Mouse (Mus musculus) embryo, embryonic 9.5 days (tissue): ENCODE results near the gene Rrnad1.
"Not testable (repeated sequence)": the region's sequence is repeated elsewhere in the genome, so short reads cannot be mapped to it uniquely, and the experiment has no call there.

Experiments
- DNase-seq: peaks from one replicate; pipeline ENCODE4 v3.0.0-alpha.2; 2017; ENCODE audit errors: extremely low spot score

Rrnad1 gene

DNA sequence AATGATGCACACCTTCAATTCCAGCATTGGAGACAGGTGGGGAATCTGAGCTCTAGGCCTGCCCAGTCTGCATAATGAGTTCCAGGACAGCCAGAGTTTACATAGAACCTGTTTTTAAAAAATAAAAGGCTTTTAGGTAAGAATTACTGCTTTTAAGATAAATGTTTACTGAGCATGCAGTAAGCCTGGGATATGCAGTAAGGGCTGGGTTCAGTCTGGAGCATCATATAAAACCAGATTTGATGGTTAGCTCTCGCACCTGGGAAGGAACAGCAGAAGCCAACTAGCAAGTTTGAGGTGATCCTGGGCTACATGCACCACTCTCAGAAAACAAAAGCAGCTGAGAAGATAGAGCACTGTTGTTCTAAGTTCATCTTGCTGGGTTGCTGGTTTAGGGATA, 12.0 kb downstream of the Rrnad1 start:
- DNase-seq = no peak

DNA sequence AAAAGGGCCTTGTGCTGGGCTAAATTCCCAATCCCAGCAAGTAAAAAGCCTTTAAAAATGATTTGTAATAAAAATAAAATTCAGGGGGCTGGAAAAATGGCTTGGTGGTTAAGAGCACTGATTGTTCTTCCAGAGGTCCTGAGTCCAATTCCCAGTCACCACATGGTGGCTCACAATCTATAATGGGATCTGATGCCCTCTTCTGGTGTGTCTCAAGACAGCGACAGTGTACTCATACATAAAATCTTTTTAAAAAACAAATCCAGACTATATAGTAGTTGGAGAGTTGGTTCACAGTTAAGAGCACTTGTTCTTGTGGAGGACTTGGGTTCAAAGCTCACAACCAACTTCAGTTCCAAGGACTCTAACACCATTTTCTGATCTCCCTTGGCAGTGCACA, 13.5 kb downstream of the Rrnad1 start:
- DNase-seq = no peak

DNA sequence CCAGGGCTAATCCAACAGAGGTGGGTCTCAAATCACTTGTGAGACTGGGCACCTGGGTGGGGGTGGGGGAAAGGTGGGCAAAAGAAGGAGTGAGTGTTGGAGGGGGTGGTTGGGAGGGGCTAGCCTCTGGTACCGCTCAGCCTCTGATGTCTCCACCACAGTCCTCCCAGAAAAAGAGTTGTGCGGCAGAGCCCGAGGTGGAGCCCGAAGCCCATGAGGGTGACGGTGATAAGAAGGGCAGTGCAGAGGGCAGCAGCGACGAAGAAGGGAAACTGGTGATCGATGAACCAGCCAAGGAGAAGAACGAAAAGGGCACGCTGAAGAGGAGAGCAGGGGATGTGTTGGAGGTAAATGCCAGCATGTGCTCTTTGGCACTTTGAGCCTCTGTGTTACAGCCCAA, 16.6 kb downstream of the Rrnad1 start:
- no peak for DNase-seq

DNA sequence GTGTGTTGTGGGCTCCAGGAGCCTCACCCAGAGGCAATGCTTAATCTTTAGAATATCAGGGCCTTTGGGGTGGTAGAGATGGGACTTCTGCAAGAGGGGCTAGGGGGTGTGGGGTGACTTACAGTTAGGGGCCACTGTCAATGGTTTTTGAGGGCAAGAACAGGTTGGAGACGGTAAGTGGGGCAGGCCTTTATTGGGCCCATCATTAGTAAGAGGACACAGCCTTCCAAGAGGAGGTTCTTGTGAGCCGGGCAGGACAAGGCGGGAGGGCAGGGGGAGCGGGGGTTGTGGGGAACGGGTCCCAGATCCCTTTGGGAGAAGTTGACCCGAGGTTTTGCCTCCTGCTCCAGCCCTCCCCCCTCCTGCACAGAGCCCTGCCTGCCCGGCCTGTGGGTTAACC, 17.0 kb downstream of the Rrnad1 start:
- DNase-seq = no peak

DNA sequence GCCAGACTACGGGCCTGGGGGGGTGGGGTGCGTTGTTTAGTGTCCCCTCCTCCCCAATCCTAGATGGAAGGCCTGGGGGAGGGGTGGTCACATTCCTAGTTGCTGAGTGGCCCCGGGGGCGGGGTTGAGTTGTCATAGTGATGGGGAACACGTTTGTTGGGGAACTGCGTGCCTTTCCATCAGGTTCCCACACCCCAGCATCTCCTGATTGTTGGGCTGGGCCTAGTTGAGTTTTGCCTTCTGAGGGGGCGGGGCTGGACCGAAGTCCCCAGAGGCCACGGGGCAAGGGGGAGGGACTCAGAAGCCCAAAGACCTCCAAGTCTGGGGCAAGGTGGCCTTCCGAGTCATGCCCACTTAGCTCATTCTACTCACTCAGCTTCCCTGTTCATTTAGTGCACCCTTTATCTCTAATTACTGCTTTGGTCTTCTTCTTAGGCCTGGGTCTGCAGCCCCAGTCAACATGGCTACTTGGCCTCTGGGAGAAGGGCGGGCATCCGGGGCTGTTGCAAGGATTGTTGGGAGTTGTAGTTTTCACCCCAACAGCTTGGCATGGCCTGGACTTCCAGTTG, 19.9 kb downstream of the Rrnad1 start:
- peak; percentile 89 for DNase-seq

DNA sequence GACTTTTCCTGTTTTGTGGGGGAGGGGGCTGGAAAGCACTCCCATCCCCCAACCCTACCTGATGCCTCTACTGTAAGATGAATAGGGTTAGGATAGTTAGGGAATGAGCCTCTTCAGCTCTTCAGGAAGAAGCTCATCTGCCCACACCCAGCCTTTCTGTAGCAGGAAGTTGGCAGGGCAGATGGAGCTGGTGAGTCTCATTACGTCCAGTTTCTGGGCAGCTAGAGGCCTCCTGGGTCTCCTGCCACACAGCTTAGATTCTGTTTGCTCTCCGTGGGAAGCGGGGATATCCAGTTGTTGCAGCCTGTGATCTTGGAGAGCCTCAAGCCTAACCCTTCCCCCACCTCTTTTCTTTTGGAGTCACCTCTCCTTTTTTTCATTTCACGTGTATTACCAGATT, 20.6 kb downstream of the Rrnad1 start:
- DNase-seq = no peak

DNA sequence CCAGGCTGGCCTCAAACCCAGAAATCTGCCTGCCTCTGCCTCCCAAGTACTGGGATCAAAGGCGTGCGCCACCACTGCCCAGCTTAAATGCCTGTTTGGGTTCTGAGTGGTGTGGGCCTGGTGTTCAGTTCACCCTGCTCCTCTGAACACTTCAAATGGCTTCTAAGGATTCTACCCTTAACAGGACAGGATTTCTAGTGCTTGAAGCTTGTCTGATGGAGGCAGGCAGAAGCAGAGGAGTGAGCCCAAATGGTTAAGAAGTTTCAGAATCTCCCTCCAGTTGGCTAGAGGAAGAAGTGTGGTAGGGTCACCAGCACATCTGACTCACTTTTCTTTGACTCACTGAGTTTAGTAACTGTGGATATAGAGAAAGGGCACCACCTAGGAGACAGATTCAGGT, 21.1 kb downstream of the Rrnad1 start:
- no peak for DNase-seq

DNA sequence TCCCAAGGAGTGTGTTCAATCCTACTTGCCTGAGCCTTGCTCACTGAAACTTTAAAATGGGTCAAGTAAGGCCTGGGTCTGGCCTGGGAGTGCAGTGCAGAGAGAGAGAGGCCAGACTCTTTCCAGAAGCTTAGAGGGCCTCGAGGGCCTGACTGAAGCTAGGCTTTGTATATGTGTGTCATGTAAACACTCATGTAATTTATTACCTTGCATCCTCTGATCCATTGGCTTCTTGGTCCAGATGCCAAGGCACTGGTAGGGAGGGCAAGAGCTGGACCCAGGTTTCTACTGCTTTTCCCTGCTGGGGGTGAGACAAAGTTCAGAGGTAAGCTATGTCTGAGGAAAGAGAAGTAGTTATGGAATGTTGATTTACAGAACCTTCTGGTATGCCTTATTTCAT, 22.6 kb downstream of the Rrnad1 start:
- no peak for DNase-seq

DNA sequence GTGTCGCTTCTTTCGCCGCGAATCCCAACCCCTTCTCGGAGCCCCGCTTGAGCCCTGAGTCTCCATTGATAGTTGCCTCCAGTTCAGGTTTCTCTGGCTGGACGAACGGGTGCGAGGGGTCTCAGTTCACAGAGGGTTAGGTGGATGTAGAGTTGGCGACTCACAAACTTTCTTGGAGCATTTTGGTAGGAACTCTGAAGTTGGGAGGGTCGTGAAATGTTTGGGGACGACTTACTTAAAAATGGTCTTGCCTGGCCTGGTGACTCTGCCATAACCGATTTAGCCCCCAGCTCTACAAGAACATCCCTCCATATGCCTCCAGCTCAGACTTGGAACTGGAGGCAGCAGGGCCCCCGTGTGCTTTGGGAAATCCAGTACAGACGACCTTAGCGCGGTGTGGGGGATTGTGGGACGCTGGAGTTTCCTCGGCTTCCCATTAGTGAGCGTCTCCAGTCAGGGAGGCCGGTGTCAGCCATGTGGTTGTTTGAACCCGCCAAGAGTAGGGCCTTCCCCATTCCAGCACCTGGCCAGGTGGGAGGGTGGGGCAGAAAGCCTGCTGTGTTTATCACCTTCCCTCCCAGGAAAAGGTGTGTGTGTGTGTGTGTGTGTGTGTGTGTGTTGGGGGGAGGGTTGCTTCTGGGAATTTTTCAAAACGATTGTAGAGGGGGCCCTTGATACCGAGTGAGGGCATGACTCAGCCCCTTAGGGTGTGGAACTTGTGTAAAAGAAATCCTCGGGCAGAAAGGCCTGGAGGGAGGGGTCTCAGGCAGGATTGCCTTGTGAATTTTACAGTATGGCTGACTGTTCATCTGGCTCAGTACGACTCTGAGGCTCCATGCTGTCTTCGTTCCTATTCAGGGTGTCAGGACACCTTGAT, 23.3 kb downstream of the Rrnad1 start:
- DNase-seq = no peak

DNA sequence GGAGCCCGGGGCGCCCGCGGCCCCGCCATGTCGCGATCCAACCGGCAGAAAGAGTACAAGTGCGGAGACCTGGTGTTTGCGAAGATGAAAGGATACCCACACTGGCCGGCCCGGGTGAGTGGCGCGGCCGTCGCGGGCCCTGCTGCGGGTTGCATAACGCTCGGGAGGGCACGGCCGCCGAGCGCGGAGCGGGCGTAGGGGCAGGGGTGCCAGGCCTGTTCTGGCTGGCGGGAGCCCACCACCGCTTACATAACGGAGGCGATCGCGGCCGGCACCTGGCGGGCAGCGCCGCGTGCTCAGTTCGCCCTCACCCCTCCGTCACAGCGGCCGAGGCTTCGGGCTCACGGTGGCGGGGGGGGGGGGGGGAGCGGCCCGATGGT, 23.9 kb downstream of the Rrnad1 start:
- DNase-seq = peak; percentile 57

DNA sequence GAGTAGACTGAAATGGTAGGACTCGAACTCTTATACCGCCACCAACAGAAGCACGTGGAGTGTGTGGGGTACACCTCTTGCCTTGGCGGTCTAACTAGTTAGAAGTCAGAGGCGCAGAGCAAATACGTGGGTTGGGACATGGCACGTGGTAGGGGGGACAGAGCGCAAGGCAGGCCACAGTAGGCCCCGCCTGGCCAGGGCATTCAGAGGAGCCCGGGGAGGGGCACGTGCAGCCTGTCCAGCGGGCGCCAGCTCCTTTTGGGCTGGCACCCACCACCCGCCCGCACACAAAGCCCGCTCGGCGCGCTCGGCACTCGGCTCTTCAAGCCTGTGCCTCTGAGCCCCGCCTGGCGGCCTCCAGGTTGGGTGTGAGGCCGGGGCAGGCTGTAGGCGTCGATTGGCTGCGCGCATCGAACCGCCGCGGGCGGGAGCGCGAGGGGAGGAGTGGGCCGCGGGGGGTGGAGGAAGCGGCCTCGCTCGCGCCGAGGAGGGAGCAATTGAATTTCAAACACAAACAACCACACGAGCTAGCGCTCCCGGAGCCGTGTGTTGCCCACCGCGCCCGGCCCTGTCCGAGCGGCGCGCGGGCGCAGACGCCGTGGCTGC, 24.5 kb downstream of the Rrnad1 start, which contains the start of gene Hdgf:
TSS of gene Hdgf (plus strand) at position 442 of the 606 bp plus-strand sequence.
- DNase-seq = peak; percentile 96

DNA sequence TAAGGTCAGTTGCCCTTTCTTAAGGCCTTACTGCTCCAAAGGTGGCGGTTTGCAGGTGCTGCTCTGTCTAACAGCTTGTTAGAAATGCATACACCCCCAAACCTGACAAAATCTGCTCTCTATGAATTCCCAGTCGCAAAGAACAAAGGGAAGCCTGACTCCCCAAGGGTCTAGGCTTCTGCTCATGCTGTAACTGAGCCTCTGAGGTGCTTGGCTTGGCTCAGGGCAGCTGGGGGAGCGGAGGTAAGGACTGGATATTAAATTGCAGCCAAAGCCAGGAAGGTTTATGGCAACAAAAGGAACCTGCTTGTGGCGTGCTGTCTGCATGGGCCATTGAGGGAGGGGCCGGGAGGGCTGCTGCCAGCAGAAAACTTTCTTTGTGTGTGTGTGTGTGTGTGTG, 26.7 kb downstream of the Rrnad1 start:
- DNase-seq = no peak

DNA sequence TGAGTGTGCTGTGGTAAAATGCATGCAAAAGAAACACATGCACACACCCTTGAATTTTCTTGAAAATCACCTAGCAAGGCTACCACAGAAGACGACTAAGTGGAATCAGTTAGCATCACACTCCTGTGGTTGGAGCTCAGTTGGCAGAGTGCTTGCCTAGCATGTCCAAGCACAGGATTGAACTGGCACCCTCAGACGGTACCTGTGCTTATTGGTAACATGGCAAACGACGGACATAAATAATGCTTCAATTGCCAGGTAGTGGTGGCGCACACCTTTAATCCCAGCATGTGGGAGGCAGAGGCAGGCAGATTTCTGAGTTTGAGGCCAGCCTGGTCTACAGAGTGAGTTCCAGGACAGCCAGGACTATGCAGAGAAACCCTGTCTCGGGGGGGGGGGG, 28.6 kb downstream of the Rrnad1 start:
- DNase-seq = not testable (repeated sequence)

DNA sequence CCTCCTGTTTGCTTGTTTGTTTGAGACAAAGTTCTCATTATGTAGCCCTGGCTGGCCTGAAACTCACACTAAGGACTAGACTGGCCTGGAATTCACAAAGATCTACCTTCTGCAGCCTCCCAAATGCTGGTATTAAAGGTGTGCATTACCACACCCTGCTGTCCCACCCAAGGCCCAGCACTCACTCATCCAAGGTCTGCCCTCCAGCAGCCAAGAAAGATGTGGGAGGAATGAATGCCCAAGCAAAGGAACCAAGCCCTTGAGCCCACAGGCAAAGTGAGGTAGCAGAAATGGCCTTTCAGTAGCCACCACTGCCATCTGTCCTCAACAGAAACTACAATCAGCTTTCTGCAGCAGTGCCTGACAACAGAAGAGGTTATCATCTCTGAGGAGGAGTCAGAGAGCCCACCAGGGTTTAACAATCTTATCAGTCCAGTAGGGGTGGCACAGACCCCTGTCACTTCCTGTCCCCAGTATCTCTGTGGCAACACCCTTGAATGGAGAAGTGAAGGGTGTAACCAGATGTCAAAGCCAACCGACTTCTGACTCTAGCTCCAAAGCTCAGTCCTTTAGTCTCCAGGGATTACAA, 29.4 kb downstream of the Rrnad1 start:
- no peak for DNase-seq

DNA sequence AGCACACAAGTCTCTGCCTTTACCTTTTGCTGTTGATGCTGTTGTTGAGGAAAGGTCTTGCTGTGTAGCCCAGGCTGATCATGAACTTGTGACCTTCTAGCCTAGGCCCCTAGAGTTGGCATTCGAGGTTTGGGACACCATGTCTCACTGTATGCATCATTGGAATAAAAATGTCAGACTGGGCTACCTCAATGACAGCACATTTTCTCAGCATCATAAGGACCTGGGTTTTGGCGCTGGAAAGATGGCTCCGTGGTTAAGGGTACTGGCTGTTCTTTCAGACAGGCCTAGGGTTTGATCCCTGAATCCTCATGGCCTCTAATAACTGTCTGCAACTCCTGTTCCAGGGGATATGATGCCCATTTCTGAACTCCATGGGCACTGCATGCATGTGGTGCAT, 30.7 kb downstream of the Rrnad1 start:
- DNase-seq = no peak

DNA sequence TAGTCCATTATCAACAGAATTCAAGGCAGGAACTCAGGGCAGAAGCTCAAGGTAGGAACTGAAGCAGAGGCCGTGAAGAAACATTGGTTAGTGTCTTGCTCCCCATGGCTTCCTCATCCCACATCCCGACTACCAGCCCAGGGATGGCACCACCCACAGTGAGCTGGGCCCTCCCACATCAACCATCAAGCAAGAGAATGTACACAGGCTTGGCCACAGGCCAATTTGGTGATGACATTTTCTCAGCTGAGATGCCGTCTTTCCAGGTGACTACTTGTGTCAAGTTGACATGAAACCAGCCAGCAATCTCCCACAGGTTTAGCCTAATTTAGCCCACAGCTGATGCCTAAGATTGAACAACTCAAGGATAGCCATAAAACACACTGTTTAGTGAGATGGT, 31.3 kb downstream of the Rrnad1 start:
- no peak for DNase-seq

DNA sequence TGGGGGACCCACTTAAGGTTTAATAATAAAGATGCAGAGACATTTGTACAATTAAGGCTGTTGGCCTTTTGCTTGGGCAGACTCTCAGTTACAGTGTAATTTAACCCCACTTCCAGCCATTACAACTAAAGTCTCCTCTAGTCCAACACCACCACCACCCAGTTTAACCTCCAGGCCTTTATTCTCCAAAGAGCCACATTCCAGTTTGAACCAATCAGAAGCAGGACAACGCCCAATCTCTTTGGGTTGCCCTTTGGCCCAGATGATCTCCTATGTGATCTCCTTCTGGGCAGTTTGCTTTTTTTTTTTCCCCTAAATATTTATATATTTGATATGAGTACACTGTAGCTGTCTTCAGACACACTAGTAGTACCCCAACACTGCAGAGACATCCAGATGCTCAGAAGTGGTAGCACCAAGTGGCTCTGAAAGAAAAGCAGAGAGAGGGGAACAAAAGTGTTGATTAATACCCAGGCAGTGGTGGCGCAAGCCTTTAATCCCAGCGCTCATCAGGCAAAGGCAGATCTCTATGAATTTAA, 37.1 kb downstream of the Rrnad1 start:
- DNase-seq = no peak

DNA sequence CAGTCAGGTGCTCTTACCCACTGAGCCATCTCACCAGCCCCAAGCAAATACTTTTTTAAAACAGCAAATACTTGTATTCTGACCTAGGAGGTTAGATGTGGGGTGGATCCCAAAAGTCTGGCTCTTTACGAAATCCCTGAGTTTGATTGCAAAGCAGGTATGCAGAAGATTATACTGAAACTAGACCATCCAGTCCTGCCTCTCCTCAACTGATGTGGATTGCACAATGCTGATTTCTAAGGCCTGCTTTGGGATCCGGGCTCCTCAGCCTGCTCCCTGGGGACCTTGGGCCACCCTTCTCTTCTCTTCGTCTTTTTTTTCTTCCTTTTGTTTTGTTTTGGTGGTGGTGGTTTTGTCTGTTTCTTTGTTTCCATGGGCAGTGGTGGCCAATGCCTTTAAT, 39.0 kb downstream of the Rrnad1 start:
- no peak for DNase-seq

DNA sequence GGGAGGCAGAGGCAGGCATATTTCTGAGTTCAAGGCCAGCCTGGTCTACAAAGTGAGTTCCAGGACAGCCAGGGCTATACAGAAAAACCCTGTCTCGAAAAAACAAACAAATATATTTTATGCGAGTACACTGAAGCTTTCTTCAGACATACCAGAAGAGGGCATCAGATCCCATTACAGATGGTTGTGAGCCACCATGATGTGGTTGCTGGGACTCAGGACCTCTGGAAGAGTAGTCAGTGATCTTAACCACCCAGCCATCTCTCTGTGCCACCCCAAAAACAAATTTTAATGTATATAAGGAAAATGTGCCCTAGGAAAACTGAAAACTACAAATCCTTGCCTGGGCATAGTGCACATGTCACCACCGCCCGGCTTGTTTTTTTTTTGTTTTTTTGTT, 43.1 kb downstream of the Rrnad1 start:
- not testable (repeated sequence) for DNase-seq

DNA sequence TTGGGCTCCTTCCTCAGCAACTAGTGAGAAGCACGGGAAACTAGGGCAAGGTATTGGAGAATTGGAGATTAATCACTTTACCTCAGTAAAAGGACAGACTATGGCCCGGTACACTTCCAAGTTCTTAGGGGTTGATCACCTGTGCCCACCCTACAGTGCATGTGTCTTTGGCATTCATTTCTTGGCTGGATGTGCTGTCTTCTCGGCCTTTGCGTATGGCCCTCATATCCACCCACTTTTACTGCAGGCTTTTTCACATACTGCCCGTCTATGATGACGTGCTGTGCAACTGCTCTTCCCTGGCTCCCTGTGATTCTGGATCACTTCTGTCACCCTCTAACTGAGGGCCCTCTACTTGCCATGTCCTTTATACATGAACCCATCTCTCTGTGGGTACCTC, 44.1 kb downstream of the Rrnad1 start:
- DNase-seq = no peak

DNA sequence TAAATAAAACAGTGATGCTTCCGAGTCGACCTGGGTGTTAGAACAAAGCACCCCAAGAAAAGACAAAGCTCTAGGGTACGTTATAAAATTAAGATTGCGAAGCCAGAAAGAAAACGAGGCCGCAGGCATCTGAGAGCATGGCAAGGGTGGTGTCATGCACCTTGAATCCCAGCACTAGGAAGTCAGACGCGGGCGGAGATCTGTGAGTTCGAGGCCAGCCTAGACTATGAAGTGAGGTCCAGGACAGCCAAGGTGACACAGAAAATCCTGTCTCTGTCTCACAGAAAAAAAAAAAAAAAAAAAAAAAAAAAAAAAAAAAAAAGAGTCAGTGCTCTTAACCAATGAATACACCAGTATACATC, 44.5 kb downstream of the Rrnad1 start:
- no peak for DNase-seq

DNA sequence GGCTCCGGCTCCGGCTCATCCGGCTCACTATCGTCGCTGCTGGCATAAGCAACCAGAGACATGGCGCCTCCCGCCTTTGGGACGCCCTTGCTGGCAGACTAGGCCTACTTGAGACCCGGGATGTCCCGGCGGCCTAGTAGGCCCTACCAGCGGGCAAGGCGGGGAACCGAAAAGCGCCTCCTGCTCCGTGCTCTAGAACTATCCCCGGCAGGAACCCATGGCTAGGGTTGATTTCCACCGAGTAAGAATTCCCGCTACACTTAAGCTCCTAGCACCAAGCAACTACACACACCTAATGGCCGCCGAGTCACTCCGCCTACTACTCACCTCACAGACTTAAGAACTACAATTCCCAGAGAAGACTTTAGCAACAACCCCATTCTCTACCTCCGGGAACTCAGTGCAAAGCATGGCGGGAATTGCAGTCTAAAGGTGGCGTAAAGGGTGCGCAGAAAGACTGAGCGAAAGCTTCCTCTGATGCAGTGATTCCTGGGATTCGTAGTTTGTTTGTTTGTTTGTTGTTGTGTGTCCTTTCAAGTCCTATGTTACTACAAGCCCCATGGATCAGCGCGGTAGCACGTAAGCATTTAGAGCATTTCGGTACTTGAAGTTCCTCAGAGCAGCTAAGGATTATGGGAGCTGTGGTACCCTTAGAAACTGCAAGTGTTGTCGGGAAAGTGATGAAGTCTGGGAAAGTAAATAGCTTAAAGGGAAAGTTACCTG, 45.1 kb downstream of the Rrnad1 start, which contains the start of gene Prcc:
TSS of gene Prcc (minus strand) at position 328 of the 723 bp plus-strand sequence.
- DNase-seq = peak; percentile 91
